Mouse (Mus musculus) liver, adult 2 months (tissue): ENCODE results near the gene Ubac2.

Experiments
- CTCF ChIP-seq: fragments of 200-500 bp; IDR thresholded peaks from 2 replicates; pipeline ENCODE4 v1.5.1; 2011; ENCODE audit warnings: low read depth, low read length, control low read depth
- POLR2A ChIP-seq: fragments of 200-500 bp; IDR thresholded peaks from 2 replicates; pipeline ENCODE4 v1.6.1; 2011; ENCODE audit warnings: low read length, control low read depth; ENCODE audit not compliant: insufficient read depth; ENCODE audit errors: extremely low read depth

DNA sequence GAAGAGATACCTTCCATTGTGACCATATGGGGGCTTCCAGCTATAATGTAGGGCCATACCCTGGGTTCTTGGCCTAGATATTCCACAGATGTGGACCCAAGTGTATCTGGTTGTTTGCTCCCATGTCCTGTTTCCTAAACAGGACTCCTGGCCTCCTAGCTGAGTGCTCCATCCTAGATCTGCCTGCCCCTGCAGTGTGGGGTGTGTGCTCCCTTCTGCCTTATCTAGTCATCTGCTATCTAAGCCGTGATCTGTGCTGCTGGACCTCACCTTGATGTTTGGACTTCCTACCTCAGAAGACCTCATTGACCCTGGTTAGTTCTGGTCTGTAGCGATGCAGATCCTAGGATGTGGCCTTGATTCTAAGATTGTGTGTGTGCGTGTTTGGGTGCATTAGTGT lies 111.4 kb downstream of the Ubac2 start:
- TF ChIP-seq CTCF (no peak), POLR2A (no peak)
